Mouse (Mus musculus): ENCODE data around the gene Camk1g.

- TF ChIP-seq POLR2A (IDR thresholded peaks at IDR 0.05; ENCODE audit: extremely low read depth, insufficient read depth, low read length) = no peak
- TF ChIP-seq CTCF (IDR thresholded peaks at IDR 0.05; ENCODE audit: low read depth, low read length) = peak; percentile 88
These were observed 6.5 kb upstream of the Camk1g start for GRCm38 (mm10) chr1:193376478-193377134.
